Mouse (Mus musculus) neural tube, embryonic 15.5 days (tissue): Measurements from ENCODE around the gene Hist1h2ad. TPM values are rescaled to one million over a fixed set of nuclear protein-coding genes. Genes with fewer than 3 reads are reported as not detected.
"Not testable (repeated sequence)": the region's sequence is repeated elsewhere in the genome, so short reads cannot be mapped to it uniquely, and the experiment has no call there.

ENCODE experiments used
- ATAC-seq: fragments of 200-750 bp; cut with Nextera tagmentation; 2 replicates; pipeline ENCODE4 v1.8.0; 2017; ENCODE audit warnings: mild to moderate bottlenecking, moderate TSS enrichment, moderate library complexity; ENCODE audit not compliant: low FRiP score
- H3K27ac ChIP-seq: fragments of 300-500 bp; sonication (generic); replicated peaks from 2 replicates; pipeline ENCODE4 v1.5.1; 2015; ENCODE audit warnings: mild to moderate bottlenecking, inconsistent platforms
- H3K27me3 ChIP-seq: fragments of 300-500 bp; sonication (generic); replicated peaks from 2 replicates; pipeline ENCODE4 v1.6.1; 2015; ENCODE audit warnings: inconsistent platforms
- H3K36me3 ChIP-seq: fragments of 300-500 bp; sonication (generic); 2 replicates; pipeline ENCODE4 v1.6.1; 2015; ENCODE audit warnings: inconsistent platforms
- H3K4me1 ChIP-seq: fragments of 300-500 bp; sonication (generic); 2 replicates; pipeline ENCODE4 v1.6.1; 2015; ENCODE audit warnings: inconsistent platforms
- H3K4me2 ChIP-seq: fragments of 300-500 bp; sonication (generic); 2 replicates; pipeline ENCODE4 v1.6.1; 2015; ENCODE audit warnings: inconsistent platforms, mild to moderate bottlenecking, moderate library complexity
- H3K4me3 ChIP-seq: fragments of 300-500 bp; sonication (generic); replicated peaks from 2 replicates; pipeline ENCODE4 v1.5.1; 2015; ENCODE audit warnings: mild to moderate bottlenecking, inconsistent platforms
- H3K9ac ChIP-seq: fragments of 300-500 bp; sonication (generic); replicated peaks from 2 replicates; pipeline ENCODE4 v1.6.1; 2015; ENCODE audit warnings: mild to moderate bottlenecking, inconsistent platforms
- H3K9me3 ChIP-seq: fragments of 300-500 bp; sonication (generic); replicated peaks from 2 replicates; pipeline ENCODE4 v1.6.1; 2016; ENCODE audit warnings: inconsistent platforms
- WGBS: fragments of 180-500 bp; shearing (Covaris S2); methylation state at CpG from one replicate; pipeline ENCODE4 v1.1.7; 2015; ENCODE audit warnings: mixed read lengths; 5-methylcytosine and 5-hydroxymethylcytosine counted together
- polyA plus RNA-seq: library from polyadenylated mRNA; unstranded; fragments of >200 nt; fragmentation: Nextera tagmentation; extraction: Ambion mirVana; gene quantifications from 2 replicates; pipeline ENCODE4 v1.2.1, GENCODE M21; 2015

Gene Hist1h2ad
- polyA plus RNA-seq, 1 experiment from 2014 or later, result not detected

- Histone ChIP-seq H3K4me2 (peak overlapping the region; percentile 71), H3K27me3 (no peaks in the 10 kb centered on the region), H3K9me3 (no peaks in the 10 kb centered on the region), H3K9ac (peak overlapping the region; percentile 53), H3K27ac (peak overlapping the region; percentile 94), H3K4me1 (peaks cover 40% of the 10 kb centered on the region), H3K36me3 (no peaks in the 10 kb centered on the region), H3K4me3 (peak overlapping the region; percentile 44)
- ATAC-seq, result no peak
- WGBS, result 47% methylated on average over 2 of the region's 2 CpGs
Measured at GRCm38 (mm10) chr13:23572218-23573033, 1.8 kb upstream of the Hist1h2ad start.

DNA sequence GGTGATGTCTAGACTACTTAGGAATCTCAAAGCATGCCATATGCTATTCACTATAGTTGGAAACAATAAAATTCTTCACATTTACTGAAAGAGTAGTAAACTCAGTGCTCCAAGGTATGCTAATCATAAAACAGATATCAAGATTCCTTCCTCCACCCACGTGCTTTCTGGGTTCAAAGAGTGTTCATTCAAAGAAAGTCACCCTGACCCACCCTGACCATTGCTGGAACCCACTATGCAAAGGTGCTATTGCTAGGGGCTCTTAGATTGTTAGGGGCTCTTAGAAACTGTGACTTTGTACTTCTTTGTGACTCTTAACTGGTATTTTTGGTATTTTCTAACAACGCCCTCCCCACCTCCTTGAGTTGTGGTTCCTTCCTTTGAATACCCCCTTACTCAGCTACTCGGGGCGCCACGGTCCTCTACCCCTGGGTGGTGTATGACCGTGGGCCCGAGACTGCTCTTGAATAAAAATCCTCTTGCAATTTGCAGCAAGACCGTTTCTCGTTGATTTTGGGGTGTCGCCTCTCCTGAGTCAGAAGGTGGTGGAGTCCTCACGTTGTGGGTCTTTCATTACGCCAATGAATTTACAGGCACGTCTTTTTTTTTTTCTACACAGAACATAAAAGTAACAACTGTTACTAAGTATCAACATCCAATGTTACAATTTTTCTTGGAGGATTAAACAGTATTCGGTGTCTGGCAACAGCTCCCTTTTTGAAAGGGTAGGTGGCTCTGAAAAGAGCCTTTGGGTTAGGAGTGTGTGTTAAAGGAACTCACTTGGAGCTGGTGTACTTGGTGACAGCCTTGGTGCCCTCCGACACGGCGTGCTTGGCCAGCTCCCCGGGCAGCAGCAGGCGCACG lies 915 bp upstream of the Hist1h2ad start:
- H3K4me1 ChIP-seq, result peaks cover 40% of the 10 kb centered on the region
- ATAC-seq, H3K9ac ChIP-seq, H3K9me3 ChIP-seq, H3K36me3 ChIP-seq, H3K27me3 ChIP-seq: not testable (repeated sequence)
- peak overlapping the region; percentile 86 for H3K27ac ChIP-seq
- 12% methylated on average over 20 of the region's 20 CpGs for WGBS
- H3K4me2 ChIP-seq, result peak overlapping the region; percentile 71
- H3K4me3 ChIP-seq, result peak overlapping the region; percentile 35

DNA sequence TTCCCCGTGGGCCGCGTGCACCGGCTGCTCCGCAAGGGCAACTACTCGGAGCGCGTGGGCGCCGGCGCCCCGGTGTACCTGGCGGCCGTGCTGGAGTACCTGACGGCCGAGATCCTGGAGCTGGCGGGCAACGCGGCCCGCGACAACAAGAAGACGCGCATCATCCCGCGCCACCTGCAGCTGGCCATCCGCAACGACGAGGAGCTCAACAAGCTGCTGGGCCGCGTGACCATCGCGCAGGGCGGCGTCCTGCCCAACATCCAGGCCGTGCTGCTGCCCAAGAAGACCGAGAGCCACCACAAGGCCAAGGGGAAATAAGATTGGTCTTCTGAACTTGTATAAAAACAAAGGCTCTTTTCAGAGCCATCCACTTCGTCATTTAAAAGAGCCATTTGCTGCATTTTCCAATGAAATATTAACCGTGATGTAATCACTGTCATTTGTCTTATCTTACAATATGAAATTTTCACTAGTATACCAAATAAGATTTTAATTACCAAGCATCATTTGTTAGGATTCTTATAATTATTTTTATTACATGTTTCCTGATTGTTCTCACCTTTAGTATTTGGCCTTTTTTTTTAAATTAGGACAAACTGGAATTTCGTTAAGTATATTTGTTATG lies 477 bp downstream of the Hist1h2ad start:
- not testable (repeated sequence) for H3K27me3 ChIP-seq, H3K9me3 ChIP-seq, H3K36me3 ChIP-seq
- Histone ChIP-seq H3K4me2 (peak overlapping the region; percentile 71), H3K27ac (peak overlapping the region; percentile 86), H3K4me1 (peaks cover 37% of the 10 kb centered on the region), H3K4me3 (peak overlapping the region; percentile 35), H3K9ac (0 out of 2 replicates have a peak overlapping the region, but pooled peaks have one; percentile 28)
- 0% methylated on average over 7 of the region's 39 CpGs for WGBS
- peak; percentile 4; the same call in 1 of the 2 replicates for ATAC-seq

DNA sequence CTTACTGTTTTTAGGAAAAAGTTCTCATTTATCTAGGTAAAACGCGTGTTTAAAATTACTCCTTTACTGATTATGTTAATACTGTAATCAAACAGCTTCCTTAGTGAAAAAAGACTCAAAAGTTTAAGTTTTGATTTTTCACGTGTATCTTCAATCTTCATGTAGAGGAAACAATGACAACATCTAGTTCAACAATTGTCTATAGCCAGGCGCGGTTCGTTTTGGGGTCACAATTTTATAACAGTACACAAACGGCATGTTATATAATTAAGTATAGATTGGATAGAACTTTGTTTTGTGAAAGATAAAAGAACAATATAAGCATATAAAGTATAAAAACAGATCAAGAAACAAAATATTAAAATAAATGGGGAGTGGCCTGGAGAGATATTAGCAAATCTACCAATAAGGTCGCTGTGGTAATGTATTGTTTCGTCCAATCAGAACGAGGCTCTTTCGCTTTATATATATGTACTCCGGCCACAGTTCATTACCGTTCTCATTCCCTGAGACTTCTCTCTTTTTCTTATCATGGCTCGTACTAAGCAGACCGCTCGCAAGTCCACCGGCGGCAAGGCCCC lies 1.2 kb downstream of the Hist1h2ad start, which contains the start of gene Hist1h3d:
Hist1h3d (plus strand) TSS at position 493 of the 581 bp plus-strand sequence.
- Histone ChIP-seq H3K36me3 (no peaks in the 10 kb centered on the region), H3K9ac (peak within 1 kb of the TSS; percentile 56), H3K4me1 (peaks cover 32% of the 10 kb centered on the region), H3K27me3 (no peaks in the 10 kb centered on the region), H3K27ac (peak within 1 kb of the TSS; percentile 81), H3K4me3 (peak within 1 kb of the TSS; percentile 41), H3K9me3 (no peaks in the 10 kb centered on the region), H3K4me2 (peak within 1 kb of the TSS; percentile 71)
- under 1% methylated on average over 18 of the region's 18 CpGs for WGBS
- ATAC-seq, result peak; percentile 46

DNA sequence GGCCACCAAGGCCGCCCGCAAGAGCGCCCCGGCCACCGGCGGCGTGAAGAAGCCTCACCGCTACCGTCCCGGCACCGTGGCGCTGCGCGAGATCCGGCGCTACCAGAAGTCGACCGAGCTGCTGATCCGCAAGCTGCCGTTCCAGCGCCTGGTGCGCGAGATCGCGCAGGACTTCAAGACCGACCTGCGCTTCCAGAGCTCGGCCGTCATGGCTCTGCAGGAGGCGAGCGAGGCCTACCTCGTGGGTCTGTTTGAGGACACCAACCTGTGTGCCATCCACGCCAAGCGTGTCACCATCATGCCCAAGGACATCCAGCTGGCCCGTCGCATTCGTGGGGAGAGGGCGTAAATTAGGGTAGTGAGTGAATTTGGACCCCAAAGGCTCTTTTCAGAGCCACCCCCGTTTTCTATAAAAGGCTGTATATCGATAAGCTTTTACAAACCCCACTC lies 1.7 kb downstream of the Hist1h2ad start:
- peaks cover 32% of the 10 kb centered on the region for H3K4me1 ChIP-seq
- H3K4me2 ChIP-seq, result peak overlapping the region; percentile 71
- H3K4me3 ChIP-seq, result peak overlapping the region; percentile 41
- not testable (repeated sequence) for H3K9me3 ChIP-seq, H3K27me3 ChIP-seq, ATAC-seq, H3K36me3 ChIP-seq
- WGBS, result 1% methylated on average over 9 of the region's 40 CpGs
- peak overlapping the region; percentile 56 for H3K9ac ChIP-seq
- peak overlapping the region; percentile 77 for H3K27ac ChIP-seq

GRCm38 (mm10) chr13:23576351-23576881 lies 2.2 kb downstream of the Hist1h2ad start:
- Histone ChIP-seq H3K9ac (peak overlapping the region; percentile 56), H3K4me1 (peaks cover 32% of the 10 kb centered on the region), H3K9me3 (no peaks in the 10 kb centered on the region), H3K4me3 (peak overlapping the region; percentile 41), H3K27ac (peak overlapping the region; percentile 77; the same call in 1 of the 2 replicates), H3K27me3 (no peaks in the 10 kb centered on the region), H3K36me3 (no peaks in the 10 kb centered on the region), H3K4me2 (peak overlapping the region; percentile 71)
- 5% methylated on average over 7 of the region's 7 CpGs for WGBS
- no peak for ATAC-seq

GRCm38 (mm10) chr13:23576906-23577639 lies 2.9 kb downstream of the Hist1h2ad start:
- ATAC-seq, result no peak
- Histone ChIP-seq H3K27me3 (no peaks in the 10 kb centered on the region), H3K4me1 (peaks cover 32% of the 10 kb centered on the region), H3K27ac (no peak overlapping the region), H3K9ac (no peak overlapping the region), H3K4me3 (peak overlapping the region; percentile 41), H3K4me2 (peak overlapping the region; percentile 71), H3K36me3 (no peaks in the 10 kb centered on the region), H3K9me3 (no peaks in the 10 kb centered on the region)
- WGBS, result 56% methylated on average over 6 of the region's 6 CpGs

GRCm38 (mm10) chr13:23577835-23578234 lies 3.7 kb downstream of the Hist1h2ad start:
- Histone ChIP-seq H3K27me3 (no peaks in the 10 kb centered on the region), H3K4me3 (no peak overlapping the region), H3K9me3 (no peaks in the 10 kb centered on the region), H3K27ac (no peak overlapping the region), H3K36me3 (no peaks in the 10 kb centered on the region), H3K4me2 (no peak overlapping the region), H3K4me1 (peaks cover 32% of the 10 kb centered on the region), H3K9ac (no peak overlapping the region)
- no peak for ATAC-seq
- 91% methylated on average over 1 of the region's 1 CpGs for WGBS

DNA sequence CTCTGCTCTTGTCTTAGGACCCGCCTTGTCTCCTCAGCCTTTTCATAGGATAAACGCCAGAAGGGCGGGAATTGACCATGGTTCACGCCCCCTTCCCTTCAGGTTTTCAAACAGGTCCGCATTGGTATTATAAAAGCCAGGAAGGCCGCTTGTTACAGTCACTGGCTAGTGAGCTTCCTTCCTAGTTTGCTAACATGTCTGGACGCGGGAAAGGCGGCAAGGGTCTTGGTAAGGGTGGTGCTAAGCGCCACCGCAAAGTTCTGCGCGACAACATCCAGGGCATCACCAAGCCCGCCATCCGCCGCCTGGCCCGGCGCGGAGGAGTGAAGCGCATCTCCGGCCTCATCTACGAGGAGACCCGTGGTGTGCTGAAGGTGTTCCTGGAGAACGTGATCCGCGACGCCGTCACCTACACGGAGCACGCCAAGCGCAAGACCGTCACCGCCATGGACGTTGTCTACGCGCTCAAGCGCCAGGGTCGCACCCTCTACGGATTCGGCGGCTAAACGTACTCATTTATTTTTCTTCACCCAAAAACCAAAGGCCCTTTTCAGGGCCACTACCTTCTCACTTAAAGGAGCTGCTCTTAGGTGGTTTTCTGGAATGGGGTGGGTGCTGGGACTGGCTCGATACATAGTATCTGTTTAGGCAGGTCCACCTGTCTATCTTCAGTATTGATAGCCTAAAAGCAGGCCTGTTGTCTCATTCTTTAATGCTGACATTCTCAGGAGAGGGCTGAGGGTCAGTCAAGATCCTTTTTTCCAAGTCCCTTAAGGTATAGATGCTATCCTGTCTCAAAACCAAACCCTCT lies 7.4 kb downstream of the Hist1h2ad start, which contains the start of gene Hist1h4d:
Hist1h4d (plus strand) TSS at position 191 of the 811 bp plus-strand sequence.
- ATAC-seq, result peak; percentile 91
- Histone ChIP-seq H3K4me3 (peak within 1 kb of the TSS; percentile 50), H3K4me1 (peaks cover 33% of the 10 kb centered on the region), H3K27ac (peak within 1 kb of the TSS; percentile 81), H3K27me3 (no peaks in the 10 kb centered on the region), H3K9ac (peak within 1 kb of the TSS; percentile 49), H3K36me3 (no peaks in the 10 kb centered on the region), H3K9me3 (no peaks in the 10 kb centered on the region), H3K4me2 (peak within 1 kb of the TSS; percentile 73)
- under 1% methylated on average over 43 of the region's 43 CpGs for WGBS
